11 mouse cellular contexts compared by ENCODE assay signal in genomic region chr3:146318987-146319386, GRCm38 (mm10).
DNase-seq lines count a peak whose midpoint lies in the region; ATAC-seq lines count a peak whose summit lies in the region.
"Had no signal": no experiment of that assay in that cellular context is flagged by ENCODE, and none has a peak within 500 bp of the region (broad histone marks: within the 10 kb centered on the region; RNA-seq: fewer than 3 reads in every experiment).

No protein-coding gene starts in this region.

- no peaks in the 10 kb centered on the region for H3K36me3 ChIP-seq in forebrain, embryonic 11.5 days (ENCODE audit: control insufficient read depth, insufficient read depth, low read length)
- no peaks in the 10 kb centered on the region for H3K36me3 ChIP-seq in limb, embryonic 11.5 days (ENCODE audit: control insufficient read depth, insufficient read depth, low read length)
- H3K36me3 ChIP-seq in neural tube, embryonic 15.5 days, result no peaks in the 10 kb centered on the region
- H3K36me3 ChIP-seq: G1E had no signal

- no peak overlapping the region for H3K9ac ChIP-seq in forebrain, embryonic 11.5 days (ENCODE audit: low read length)
- H3K9ac ChIP-seq in limb, embryonic 11.5 days (ENCODE audit: low read length), result 0 out of 2 replicates have a peak overlapping the region, but pooled peaks have one; percentile 32
- no peak overlapping the region for H3K9ac ChIP-seq in neural tube, embryonic 15.5 days (replicated peaks)

- H3K9me3 ChIP-seq in forebrain, embryonic 11.5 days (ENCODE audit: control insufficient read depth, low read length), result no peaks in the 10 kb centered on the region
- no peaks in the 10 kb centered on the region for H3K9me3 ChIP-seq in limb, embryonic 11.5 days (ENCODE audit: control insufficient read depth, low read length)
- no peaks in the 10 kb centered on the region for H3K9me3 ChIP-seq in neural tube, embryonic 15.5 days (replicated peaks)
- H3K9me3 ChIP-seq: G1E had no signal

- peak overlapping the region; percentile 13 for H3K4me2 ChIP-seq in forebrain, embryonic 11.5 days (ENCODE audit: low read depth, low read length, severe bottlenecking)
- H3K4me2 ChIP-seq in limb, embryonic 11.5 days (ENCODE audit: low read depth, severe bottlenecking), result peak overlapping the region; percentile 25; the same call in 1 of the 2 replicates
- H3K4me2 ChIP-seq in neural tube, embryonic 15.5 days, result peak overlapping the region; percentile 38

- peak; percentile 90 for ATAC-seq in forebrain, embryonic 11.5 days (replicated peaks; ENCODE audit: low FRiP score)
- ATAC-seq in limb, embryonic 11.5 days (ENCODE audit: insufficient number of reproducible peaks, low FRiP score, low TSS enrichment, low read depth), result no peak
- ATAC-seq in neural tube, embryonic 15.5 days (ENCODE audit: low FRiP score), result peak; percentile 53

- DNase-seq in right cerebral cortex, adult 18-20 months, result peak; percentile 42
- no peak for DNase-seq in right cerebral cortex, postnatal 14 days
- peak; percentile 74 for DNase-seq in forebrain, embryonic 11.5 days (ENCODE audit: low spot score)
- DNase-seq in limb, embryonic 11.5 days (ENCODE audit: low spot score), result no peak
- no peak for DNase-seq in B cell, adult 2 months
- no peak for DNase-seq in thymus, postnatal 4 days
- DNase-seq in ovary, postnatal 10 days (ENCODE audit: low spot score), result no peak
- DNase-seq: adrenal gland, postnatal 14 days; kidney, adult 2 months had no signal

- H3K4me3 ChIP-seq in forebrain, embryonic 11.5 days (ENCODE audit: low read depth, low read length), result no peak overlapping the region
- H3K4me3 ChIP-seq in limb, embryonic 11.5 days (ENCODE audit: low read depth, low read length), result no peak overlapping the region
- no peak overlapping the region for H3K4me3 ChIP-seq in neural tube, embryonic 15.5 days (replicated peaks)

- H3K4me1 ChIP-seq in forebrain, embryonic 11.5 days (replicated peaks; ENCODE audit: control insufficient read depth, insufficient read depth, low read length), result peaks cover 12% of the 10 kb centered on the region
- peaks cover 9% of the 10 kb centered on the region; the same call in 1 of the 2 replicates for H3K4me1 ChIP-seq in limb, embryonic 11.5 days (ENCODE audit: control insufficient read depth, insufficient read depth, low read length)
- H3K4me1 ChIP-seq in neural tube, embryonic 15.5 days, result peaks cover 11% of the 10 kb centered on the region

- WGBS in forebrain, embryonic 11.5 days, result 4% methylated on average over 13 of the region's 13 CpGs
- WGBS in limb, embryonic 11.5 days, result 17% methylated on average over 13 of the region's 13 CpGs
- WGBS in neural tube, embryonic 15.5 days, result 16% methylated on average over 13 of the region's 13 CpGs

- peak overlapping the region; percentile 68 for H3K27ac ChIP-seq in forebrain, embryonic 11.5 days (ENCODE audit: low read depth, low read length)
- no peak overlapping the region for H3K27ac ChIP-seq in limb, embryonic 11.5 days (replicated peaks; ENCODE audit: low read depth, low read length)
- H3K27ac ChIP-seq in neural tube, embryonic 15.5 days (replicated peaks), result 0 out of 2 replicates have a peak overlapping the region, but pooled peaks have one; percentile 30

- no peaks in the 10 kb centered on the region; the same call in 1 of the 2 replicates for H3K27me3 ChIP-seq in forebrain, embryonic 11.5 days (ENCODE audit: control insufficient read depth, insufficient read depth, low read length)
- H3K27me3 ChIP-seq in limb, embryonic 11.5 days (ENCODE audit: control insufficient read depth, insufficient read depth, low read length), result no peaks in the 10 kb centered on the region
- no peaks in the 10 kb centered on the region for H3K27me3 ChIP-seq in neural tube, embryonic 15.5 days (replicated peaks)

Comparison
In these comparisons a context has a peak if more than half of its experiments do, and no peak if none do; other contexts are left out.
1. DNase-seq: peak in right cerebral cortex, adult 18-20 months (single experiment) and forebrain, embryonic 11.5 days (single experiment); none in right cerebral cortex, postnatal 14 days (single experiment), limb, embryonic 11.5 days (single experiment), B cell, adult 2 months (0 of 2), thymus, postnatal 4 days (single experiment) and ovary, postnatal 10 days (single experiment).
2. Peak in every context shown above with its lines, with median percentiles within 50 percentile points of each other: H3K4me2 ChIP-seq.